Mouse (Mus musculus) right cerebral cortex, postnatal 36 days (tissue): Measurements from ENCODE around the gene Pcdh7.
"Not testable (repeated sequence)": the region's sequence is repeated elsewhere in the genome, so short reads cannot be mapped to it uniquely, and the experiment has no call there.

Experiments used
- DNase-seq, 2 experiments: peaks; one replicate each; pipeline ENCODE4 v3.0.0; 2022; ENCODE audit warnings: low spot score in 2 of 2, mixed read lengths in 1 of 2

Gene Pcdh7

GRCm38 (mm10) chr5:58118930-58119611 is 401.3 kb downstream of the Pcdh7 start:
- DNase-seq: no peak

DNA sequence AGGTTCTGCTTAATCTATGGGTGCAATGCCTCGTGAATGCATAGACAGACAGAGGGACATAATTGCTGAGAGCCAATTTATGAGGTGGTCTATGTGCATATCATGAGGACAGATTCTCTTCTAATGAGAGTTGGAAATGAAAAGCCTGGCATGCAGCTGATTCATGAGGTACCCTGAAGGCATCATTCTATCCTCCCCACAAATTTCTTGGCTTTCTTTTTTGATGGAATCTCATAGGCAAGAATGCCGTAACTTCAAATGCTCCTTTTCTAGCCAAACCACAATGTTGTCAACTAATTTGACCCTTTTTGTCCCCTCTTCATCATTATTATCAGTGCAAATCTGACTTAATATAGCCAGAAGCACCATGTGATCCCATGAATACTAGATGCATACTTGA is 426.1 kb downstream of the Pcdh7 start:
- no peak for DNase-seq

DNA sequence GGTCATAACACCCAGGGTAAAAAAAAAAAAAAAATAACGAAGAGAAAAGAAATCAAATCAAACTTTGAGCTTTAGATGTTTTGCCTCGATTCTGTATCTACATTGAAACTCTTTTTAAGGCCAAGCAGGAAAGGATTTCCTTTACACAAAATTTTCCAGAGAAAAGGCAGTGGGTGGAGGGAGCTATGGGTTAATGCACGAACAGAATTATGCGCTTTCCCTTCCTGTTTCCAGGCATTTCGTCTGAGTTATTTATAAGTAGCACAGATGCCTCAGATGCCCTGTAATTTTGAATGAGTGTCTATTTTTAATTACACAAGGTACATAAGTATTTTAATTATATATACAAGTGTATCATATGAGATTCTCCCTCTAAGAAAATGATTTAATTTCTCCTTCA is 436.2 kb downstream of the Pcdh7 start:
- DNase-seq: peak in 1 of 2 experiments; percentile 6

GRCm38 (mm10) chr5:58172218-58172617 is 454.5 kb downstream of the Pcdh7 start:
- DNase-seq: no peak

DNA sequence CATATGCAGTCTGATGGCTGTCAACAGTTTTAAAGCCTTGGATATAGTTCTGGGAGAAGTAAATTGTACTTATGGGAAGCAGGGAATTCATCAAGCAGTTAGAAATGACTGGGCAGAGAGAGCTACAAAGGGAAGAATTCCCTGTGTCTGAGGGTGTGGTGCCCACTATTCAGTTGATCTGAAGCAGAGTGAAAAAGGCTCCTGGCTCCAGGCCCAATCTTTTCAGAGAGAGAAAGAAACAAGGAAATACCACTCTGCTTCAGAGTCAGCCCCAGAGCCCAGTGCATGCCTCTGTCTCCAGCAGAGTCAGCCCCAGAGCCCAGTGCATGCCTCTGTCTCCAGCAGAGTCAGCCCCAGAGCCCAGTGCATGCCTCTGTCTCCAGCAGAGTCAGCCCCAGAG is 456.6 kb downstream of the Pcdh7 start:
- not testable (repeated sequence) for DNase-seq

GRCm38 (mm10) chr5:58175532-58175931 is 457.8 kb downstream of the Pcdh7 start:
- peak in 1 of 2 experiments; percentile 6 for DNase-seq
